Comparison of ENCODE assay signal across 33 mouse cellular contexts in genomic region chr2:104032056-104032455, GRCm38 (mm10). TPM values are rescaled to one million over a fixed set of nuclear protein-coding genes. Genes with fewer than 3 reads are reported as not detected.
A peak's percentile ranks its signal among the peaks of the same experiment; 100 is the strongest.
DNase-seq lines count a peak whose midpoint lies in the region; ATAC-seq and TF ChIP-seq lines count a peak whose summit lies in the region.
"Had no signal": no experiment of that assay in that cellular context is flagged by ENCODE, and none has a peak within 500 bp of the region (broad histone marks: within the 10 kb centered on the region; RNA-seq: fewer than 3 reads in every experiment).

No protein-coding gene starts in this region.

- no peak for TF ChIP-seq POLR2A in kidney, adult 2 months (IDR thresholded peaks at IDR 0.05; ENCODE audit: low read depth, low read length)

- peak; percentile 29 for DNase-seq in kidney, adult 2 months
- DNase-seq in kidney, adult 11 months, result no peak
- peak; percentile 39 for DNase-seq in midbrain, embryonic 11.5 days (ENCODE audit: low spot score, missing footprints)
- DNase-seq in midbrain, embryonic 10.5 days (ENCODE audit: low spot score), result no peak
- DNase-seq in ZHBTc4 (ENCODE audit: low read depth, low spot score), result peak; percentile 78
- DNase-seq in hindbrain, embryonic 10.5 days (ENCODE audit: low spot score), result no peak
- DNase-seq: adrenal gland, adult 8-10 months; adrenal gland, postnatal 25 days; B cell, adult 2 months; cerebellum, adult 11-12 months; cerebellum, adult 8-10 months; cerebellum, postnatal 10 days; cerebellum, postnatal 36 days; embryo, embryonic 11 days; gastrocnemius, postnatal 25 days; heart, postnatal 36 days had no signal

- H3K27me3 ChIP-seq in kidney, adult 2 months (replicated peaks; ENCODE audit: control insufficient read depth, insufficient read depth, low read length), result no peaks in the 10 kb centered on the region
- H3K27me3 ChIP-seq in midbrain, embryonic 11.5 days (ENCODE audit: control insufficient read depth, insufficient read depth, low read length), result no peaks in the 10 kb centered on the region
- H3K27me3 ChIP-seq in midbrain, embryonic 10.5 days (ENCODE audit: low read depth, poor library complexity, severe bottlenecking), result no peaks in the 10 kb centered on the region
- H3K27me3 ChIP-seq in hindbrain, embryonic 10.5 days (ENCODE audit: insufficient read depth, poor library complexity, severe bottlenecking), result no peaks in the 10 kb centered on the region
- H3K27me3 ChIP-seq: CH12.LX; embryonic facial prominence, embryonic 13.5 days; forebrain, embryonic 12.5 days; forebrain, embryonic 15.5 days had no signal

- no peak overlapping the region for H3K4me2 ChIP-seq in midbrain, embryonic 11.5 days
- H3K4me2 ChIP-seq: embryonic facial prominence, embryonic 13.5 days; forebrain, embryonic 12.5 days; forebrain, embryonic 15.5 days; heart, embryonic 11.5 days; hindbrain, embryonic 14.5 days had no signal

- H3K36me3 ChIP-seq in kidney, adult 2 months (ENCODE audit: control insufficient read depth, insufficient read depth, low read length), result peaks cover 16% of the 10 kb centered on the region
- no peaks in the 10 kb centered on the region for H3K36me3 ChIP-seq in midbrain, embryonic 11.5 days (ENCODE audit: control insufficient read depth, insufficient read depth, low read length)
- H3K36me3 ChIP-seq in midbrain, embryonic 10.5 days, result peaks cover 37% of the 10 kb centered on the region
- H3K36me3 ChIP-seq in hindbrain, embryonic 10.5 days, result peaks cover 43% of the 10 kb centered on the region

- ATAC-seq in midbrain, embryonic 11.5 days (ENCODE audit: low FRiP score), result no peak
- ATAC-seq: forebrain, embryonic 15.5 days; hindbrain, postnatal 0 days; inflammation-experienced regulatory T-cells, adult 6 months; intestine, embryonic 16.5 days had no signal

- no peak overlapping the region for H3K9ac ChIP-seq in midbrain, embryonic 11.5 days (ENCODE audit: low read length)
- H3K9ac ChIP-seq: embryonic facial prominence, embryonic 13.5 days; forebrain, embryonic 12.5 days; forebrain, embryonic 15.5 days; hindbrain, embryonic 14.5 days had no signal

- no peaks in the 10 kb centered on the region for H3K9me3 ChIP-seq in midbrain, embryonic 11.5 days (ENCODE audit: control insufficient read depth, low read length)
- H3K9me3 ChIP-seq in midbrain, embryonic 10.5 days (replicated peaks), result no peaks in the 10 kb centered on the region
- no peaks in the 10 kb centered on the region for H3K9me3 ChIP-seq in hindbrain, embryonic 10.5 days
- H3K9me3 ChIP-seq: embryonic facial prominence, embryonic 10.5 days; embryonic facial prominence, embryonic 13.5 days; forebrain, embryonic 12.5 days; forebrain, embryonic 15.5 days had no signal

- H3K27ac ChIP-seq in kidney, adult 2 months (ENCODE audit: insufficient read depth, low read depth, low read length), result no peak overlapping the region
- no peak overlapping the region for H3K27ac ChIP-seq in midbrain, embryonic 11.5 days (ENCODE audit: low read depth, low read length)
- H3K27ac ChIP-seq in midbrain, embryonic 10.5 days (replicated peaks), result no peak overlapping the region
- no peak overlapping the region for H3K27ac ChIP-seq in hindbrain, embryonic 10.5 days
- H3K27ac ChIP-seq: embryonic facial prominence, embryonic 10.5 days; embryonic facial prominence, embryonic 13.5 days; forebrain, embryonic 12.5 days; forebrain, embryonic 15.5 days; hindbrain, embryonic 14.5 days; hindbrain, postnatal 0 days had no signal

- 61% methylated on average over 3 of the region's 3 CpGs for WGBS in kidney, adult 2 months
- 86% methylated on average over 3 of the region's 3 CpGs for WGBS in midbrain, embryonic 11.5 days
- WGBS in midbrain, embryonic 10.5 days, result 94% methylated on average over 3 of the region's 3 CpGs
- WGBS in hindbrain, embryonic 10.5 days, result 87% methylated on average over 3 of the region's 3 CpGs

- peaks cover 13% of the 10 kb centered on the region for H3K4me1 ChIP-seq in kidney, adult 2 months (ENCODE audit: control insufficient read depth, insufficient read depth, low read length)
- peaks cover 11% of the 10 kb centered on the region for H3K4me1 ChIP-seq in midbrain, embryonic 11.5 days (ENCODE audit: control insufficient read depth, insufficient read depth, low read length)
- peaks cover 25% of the 10 kb centered on the region for H3K4me1 ChIP-seq in midbrain, embryonic 10.5 days
- peaks cover 28% of the 10 kb centered on the region for H3K4me1 ChIP-seq in hindbrain, embryonic 10.5 days (replicated peaks)

- H3K4me3 ChIP-seq in kidney, adult 2 months (ENCODE audit: insufficient read depth, low read depth, low read length), result no peak overlapping the region
- H3K4me3 ChIP-seq in midbrain, embryonic 11.5 days (ENCODE audit: low read depth, low read length), result no peak overlapping the region
- no peak overlapping the region for H3K4me3 ChIP-seq in midbrain, embryonic 10.5 days
- H3K4me3 ChIP-seq in hindbrain, embryonic 10.5 days, result no peak overlapping the region
- H3K4me3 ChIP-seq: embryonic facial prominence, embryonic 10.5 days; embryonic facial prominence, embryonic 13.5 days; erythroblast, embryonic 14.5 days; forebrain, embryonic 12.5 days; forebrain, embryonic 15.5 days had no signal

- no peak for TF ChIP-seq CTCF in kidney, adult 2 months (conservative IDR thresholded peaks at IDR 0.05; ENCODE audit: insufficient read depth, insufficient read length, low read depth, low read length)

RNA-seq across cellular contexts. Expression of gene 4931422A03Rik, which starts 3.9 kb away (rescaled TPM):
- not detected in 2 replicates for polyA plus RNA-seq in kidney, adult 2 months (2012; rRNA removed)
- 1.1 and 1.5 TPM in 2 replicates for polyA plus RNA-seq in midbrain, embryonic 11.5 days (2014; fragmentation: Nextera tagmentation; extraction: Ambion mirVana)
- 1.1 and 1.6 TPM in 2 replicates for polyA plus RNA-seq in midbrain, embryonic 10.5 days (2016; fragmentation: Nextera tagmentation; extraction: Ambion mirVana)
- 1.4 and 2.0 TPM in 2 replicates for polyA plus RNA-seq in hindbrain, embryonic 10.5 days (2016; fragmentation: Nextera tagmentation; extraction: Ambion mirVana)
- polyA plus RNA-seq: cortical plate, adult 2 months; erythroblast, embryonic 14.5 days had no signal

RNA-seq across cellular contexts. Expression of gene Fbxo3, which starts 4.5 kb away (rescaled TPM):
- polyA plus RNA-seq in kidney, adult 2 months (2012; rRNA removed), result 22.3 and 25.0 TPM in 2 replicates
- polyA plus RNA-seq in midbrain, embryonic 11.5 days (2014; fragmentation: Nextera tagmentation; extraction: Ambion mirVana), result 60.1 and 72.8 TPM in 2 replicates
- polyA plus RNA-seq in midbrain, embryonic 10.5 days (2016; fragmentation: Nextera tagmentation; extraction: Ambion mirVana), result 47.4 and 49.9 TPM in 2 replicates
- polyA plus RNA-seq in hindbrain, embryonic 10.5 days (2016; fragmentation: Nextera tagmentation; extraction: Ambion mirVana), result 40.6 and 42.8 TPM in 2 replicates

RNA-seq across cellular contexts. Expression of gene Gm10912, which starts 33.6 kb away (rescaled TPM):
- polyA plus RNA-seq in kidney, adult 2 months (2012; rRNA removed), result 0.14 and 0.18 TPM in 2 replicates
- not detected in 2 replicates for polyA plus RNA-seq in midbrain, embryonic 11.5 days (2014; fragmentation: Nextera tagmentation; extraction: Ambion mirVana)
- 0.06 TPM in 1 of 2 replicates, not detected in the other for polyA plus RNA-seq in midbrain, embryonic 10.5 days (2016; fragmentation: Nextera tagmentation; extraction: Ambion mirVana)
- not detected in 2 replicates for polyA plus RNA-seq in hindbrain, embryonic 10.5 days (2016; fragmentation: Nextera tagmentation; extraction: Ambion mirVana)
- polyA plus RNA-seq: embryonic facial prominence, embryonic 10.5 days; erythroblast, embryonic 14.5 days; forebrain, embryonic 12.5 days; forebrain, embryonic 15.5 days; heart, embryonic 11.5 days; heart, embryonic 14.5 days; hindbrain, embryonic 11.5 days; hindbrain, embryonic 14.5 days; hindbrain, postnatal 0 days; intestine, embryonic 16.5 days had no signal

RNA-seq across cellular contexts. Expression of gene Gm10799, which starts 36.3 kb away (rescaled TPM):
- not detected in 2 replicates for polyA plus RNA-seq in kidney, adult 2 months (2012; rRNA removed)
- polyA plus RNA-seq in midbrain, embryonic 11.5 days (2014; fragmentation: Nextera tagmentation; extraction: Ambion mirVana), result not detected in 2 replicates
- polyA plus RNA-seq in midbrain, embryonic 10.5 days (2016; fragmentation: Nextera tagmentation; extraction: Ambion mirVana), result not detected in 2 replicates
- polyA plus RNA-seq in hindbrain, embryonic 10.5 days (2016; fragmentation: Nextera tagmentation; extraction: Ambion mirVana), result not detected in 2 replicates
- polyA plus RNA-seq: brain, embryonic 14.5 days; cortical plate, adult 2 months; embryonic facial prominence, embryonic 10.5 days; embryonic facial prominence, embryonic 13.5 days; erythroblast, embryonic 14.5 days; forebrain, embryonic 12.5 days; forebrain, embryonic 15.5 days; gonadal fat pad, adult 2 months; heart, embryonic 11.5 days; heart, embryonic 14.5 days; heart, postnatal 0 days; hindbrain, embryonic 11.5 days; hindbrain, embryonic 14.5 days; hindbrain, postnatal 0 days; inflammation-experienced regulatory T-cells, adult 6 months; intestine, embryonic 16.5 days had no signal

RNA-seq across cellular contexts. Expression of gene Cd59b, which starts 37.6 kb away (rescaled TPM):
- polyA plus RNA-seq in kidney, adult 2 months (2012; rRNA removed), result 18.5 and 25.0 TPM in 2 replicates
- 1.9 and 5.6 TPM in 2 replicates for polyA plus RNA-seq in midbrain, embryonic 11.5 days (2014; fragmentation: Nextera tagmentation; extraction: Ambion mirVana)
- 3.6 and 5.4 TPM in 2 replicates for polyA plus RNA-seq in midbrain, embryonic 10.5 days (2016; fragmentation: Nextera tagmentation; extraction: Ambion mirVana)
- 2.3 and 4.0 TPM in 2 replicates for polyA plus RNA-seq in hindbrain, embryonic 10.5 days (2016; fragmentation: Nextera tagmentation; extraction: Ambion mirVana)
- polyA plus RNA-seq: inflammation-experienced regulatory T-cells, adult 6 months had no signal

Comparison
In these comparisons a context has a peak if more than half of its experiments do, and no peak if none do; other contexts are left out.
1. DNase-seq: peak in kidney, adult 2 months (single experiment), midbrain, embryonic 11.5 days (single experiment) and ZHBTc4 (single experiment); none in kidney, adult 11 months (single experiment), midbrain, embryonic 10.5 days (single experiment) and hindbrain, embryonic 10.5 days (single experiment).